26 mouse cellular contexts compared by ENCODE assay signal in the genomic region with DNA sequence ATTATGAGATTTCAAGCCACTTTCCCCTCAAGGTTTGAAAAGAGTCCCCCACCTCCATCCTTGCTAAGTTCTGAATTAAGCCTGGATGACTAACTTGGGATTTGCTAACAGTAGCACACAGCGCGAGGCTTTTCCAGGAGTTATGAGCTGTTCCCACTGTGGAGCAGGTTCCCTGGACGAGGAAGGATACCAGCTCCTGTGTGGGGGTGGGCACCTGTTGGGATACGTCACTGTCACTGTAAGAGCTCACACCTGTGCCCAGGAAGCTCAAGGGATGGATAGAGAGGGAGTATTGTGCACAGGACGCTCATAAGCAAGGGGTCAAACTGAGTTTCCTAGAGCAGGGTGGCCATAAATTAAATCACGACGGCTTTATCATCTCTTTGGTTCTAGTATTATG.
"Had no signal": no experiment of that assay in that cellular context is flagged by ENCODE, and none has a peak within 500 bp of the region (broad histone marks: within the 10 kb centered on the region; RNA-seq: fewer than 3 reads in every experiment).

No protein-coding gene starts in this region.

- H3K27ac ChIP-seq: embryonic facial prominence, embryonic 12.5 days; embryonic facial prominence, embryonic 13.5 days; forebrain, embryonic 10.5 days; forebrain, embryonic 12.5 days; forebrain, embryonic 13.5 days; forebrain, embryonic 15.5 days; gastrocnemius, adult 2 months; heart, adult 2 months; heart, embryonic 10.5 days had no signal

- H3K4me3 ChIP-seq: embryonic facial prominence, embryonic 12.5 days; embryonic facial prominence, embryonic 13.5 days; erythroblast, embryonic 14.5 days; forebrain, embryonic 10.5 days; forebrain, embryonic 12.5 days; forebrain, embryonic 13.5 days; forebrain, embryonic 15.5 days; gastrocnemius, adult 2 months; heart, adult 2 months; heart, embryonic 10.5 days had no signal

- H3K36me3 ChIP-seq: embryonic facial prominence, embryonic 12.5 days; embryonic facial prominence, embryonic 13.5 days; forebrain, embryonic 10.5 days; forebrain, embryonic 12.5 days; heart, embryonic 10.5 days had no signal

- H3K9ac ChIP-seq: embryonic facial prominence, embryonic 12.5 days; embryonic facial prominence, embryonic 13.5 days; forebrain, embryonic 12.5 days; forebrain, embryonic 13.5 days; forebrain, embryonic 15.5 days; forebrain, postnatal 0 days had no signal

- DNase-seq: cerebellum, adult 8-10 months; cerebellum, adult 9-10 months; cerebellum, adult 9-11 months; cerebellum, postnatal 10 days; cerebellum, postnatal 14 days; cerebellum, postnatal 25 days; cerebellum, postnatal 36 days; forebrain, postnatal 0 days; gastrocnemius, adult 2 months; gastrocnemius, postnatal 10 days; gastrocnemius, postnatal 14 days; gastrocnemius, postnatal 25 days; gastrocnemius, postnatal 36 days; heart, adult 11 months; heart, adult 18-20 months; heart, adult 2 months had no signal

- H3K9me3 ChIP-seq: embryonic facial prominence, embryonic 12.5 days; embryonic facial prominence, embryonic 13.5 days; forebrain, embryonic 10.5 days; forebrain, embryonic 12.5 days; forebrain, embryonic 13.5 days; forebrain, embryonic 15.5 days; heart, embryonic 10.5 days had no signal

- H3K4me1 ChIP-seq: embryonic facial prominence, embryonic 12.5 days; embryonic facial prominence, embryonic 13.5 days; forebrain, embryonic 10.5 days; forebrain, embryonic 12.5 days; forebrain, embryonic 13.5 days; forebrain, embryonic 15.5 days; heart, embryonic 10.5 days had no signal

- H3K4me2 ChIP-seq: embryonic facial prominence, embryonic 12.5 days; embryonic facial prominence, embryonic 13.5 days; forebrain, embryonic 12.5 days; forebrain, embryonic 13.5 days; forebrain, embryonic 15.5 days had no signal

- H3K27me3 ChIP-seq: embryonic facial prominence, embryonic 12.5 days; embryonic facial prominence, embryonic 13.5 days; forebrain, embryonic 12.5 days; forebrain, embryonic 13.5 days; forebrain, embryonic 15.5 days had no signal

- ATAC-seq: forebrain, embryonic 13.5 days; forebrain, embryonic 14.5 days; forebrain, embryonic 15.5 days; forebrain, embryonic 16.5 days; forebrain, postnatal 0 days had no signal
